Mouse (Mus musculus): ENCODE measurements at regions not wholly inside any gene's neighbourhood (a gene's known extent, or its start where the extent isn't known, plus 50 kb on each side); places are given as distances from the start of the nearest gene placed in this dataset.

- DNase-seq: no peak
Observed at GRCm38 (mm10) chr17:45285621-45286189, 147.8 kb downstream of the Cdc5l start.

GRCm38 (mm10) chr17:45281554-45281953 is 152.0 kb downstream of the Cdc5l start:
- no peak for DNase-seq

- DNase-seq: no peak
Observed at GRCm38 (mm10) chr17:45279811-45280205, 153.7 kb downstream of the Cdc5l start.

GRCm38 (mm10) chr17:45279075-45279810 is 154.3 kb downstream of the Cdc5l start:
- no peak for DNase-seq

- no peak for DNase-seq
Observed at GRCm38 (mm10) chr17:45277516-45277915, 156.0 kb downstream of the Cdc5l start.

GRCm38 (mm10) chr17:45276686-45277405 is 156.7 kb downstream of the Cdc5l start:
- DNase-seq: no peak

GRCm38 (mm10) chr17:45274894-45275293 is 158.6 kb downstream of the Cdc5l start:
- no peak for DNase-seq

GRCm38 (mm10) chr17:45266776-45267175 is 166.8 kb downstream of the Cdc5l start:
- DNase-seq: no peak

- no peak for DNase-seq
Observed at GRCm38 (mm10) chr17:45265587-45265986, 167.9 kb downstream of the Cdc5l start.

GRCm38 (mm10) chr17:45264434-45264833 is 169.1 kb downstream of the Cdc5l start:
- no peak for DNase-seq

- no peak for DNase-seq
Observed at GRCm38 (mm10) chr17:45260421-45260820, 173.1 kb downstream of the Cdc5l start.

- no peak for DNase-seq
Observed at GRCm38 (mm10) chr17:45258007-45258406, 175.5 kb downstream of the Cdc5l start.

GRCm38 (mm10) chr17:45252593-45253230 is 180.8 kb downstream of the Cdc5l start:
- no peak for DNase-seq

- peak; percentile 88 for DNase-seq
Observed at GRCm38 (mm10) chr17:45251034-45251730, 182.4 kb downstream of the Cdc5l start.

- no peak for DNase-seq
Observed at GRCm38 (mm10) chr17:45250450-45250849, 183.1 kb downstream of the Cdc5l start.

GRCm38 (mm10) chr17:45247142-45248137 is 186.1 kb downstream of the Cdc5l start:
- no peak for DNase-seq

GRCm38 (mm10) chr17:45244870-45245269 is 188.7 kb downstream of the Cdc5l start:
- no peak for DNase-seq

- DNase-seq: no peak
Observed at GRCm38 (mm10) chr17:45243103-45243502, 190.4 kb downstream of the Cdc5l start.

- DNase-seq: no peak
Observed at GRCm38 (mm10) chr17:45242076-45242475, 191.5 kb downstream of the Cdc5l start.

GRCm38 (mm10) chr17:45240963-45241543 is 192.5 kb downstream of the Cdc5l start:
- no peak for DNase-seq

- no peak for DNase-seq
Observed at GRCm38 (mm10) chr17:45240545-45240944, 193.0 kb downstream of the Cdc5l start.
